Mouse (Mus musculus): Measurements from ENCODE around the gene Gm32742.

The Gm32742 gene

DNA sequence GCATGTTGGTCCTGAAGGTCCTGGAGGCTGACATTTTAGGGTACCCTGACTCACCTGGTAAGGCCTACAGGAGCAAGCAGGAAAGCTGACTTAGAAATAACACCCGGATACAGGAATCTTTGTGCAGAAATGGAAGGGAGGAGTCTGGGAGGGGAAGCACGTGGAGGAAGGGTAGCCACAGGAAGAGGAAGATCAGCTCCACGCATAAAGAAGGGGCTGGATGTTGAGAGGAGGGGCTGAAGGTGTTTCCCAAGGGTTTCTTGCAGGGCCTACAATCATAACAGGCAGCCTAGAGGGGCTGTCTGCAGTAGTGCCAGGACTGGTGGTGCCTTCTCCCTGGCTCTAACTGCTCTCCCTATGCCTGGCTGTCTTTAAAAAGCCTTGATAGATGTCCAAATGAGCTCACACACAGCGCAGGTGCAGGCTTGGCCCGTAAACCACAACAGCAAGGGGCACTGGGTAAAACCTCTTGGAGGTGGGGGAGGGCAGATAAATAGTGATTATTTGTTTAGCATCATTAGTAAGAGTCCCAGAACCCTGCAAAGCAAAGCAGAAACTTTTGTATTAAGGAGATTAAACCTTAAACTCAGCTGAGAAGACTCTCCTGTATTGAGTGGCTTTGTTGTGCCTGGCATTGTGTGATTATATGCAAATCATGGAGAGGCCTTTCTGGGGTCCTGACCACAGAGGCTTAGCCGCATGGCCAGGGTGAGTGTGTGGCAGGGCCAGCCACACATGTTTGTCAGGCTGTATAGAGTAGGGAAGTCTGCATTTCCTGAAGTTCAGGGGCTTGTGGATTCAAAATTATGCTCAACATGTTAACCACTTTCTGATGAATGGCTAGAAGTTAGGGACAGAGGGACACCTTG, at the start of gene Gm32742:
Gene Gm32742 (minus strand): TSS at position 206 of the 869 bp plus-strand sequence.
- no peak for DNase-seq (ENCODE audit: low read depth, low spot score)

DNA sequence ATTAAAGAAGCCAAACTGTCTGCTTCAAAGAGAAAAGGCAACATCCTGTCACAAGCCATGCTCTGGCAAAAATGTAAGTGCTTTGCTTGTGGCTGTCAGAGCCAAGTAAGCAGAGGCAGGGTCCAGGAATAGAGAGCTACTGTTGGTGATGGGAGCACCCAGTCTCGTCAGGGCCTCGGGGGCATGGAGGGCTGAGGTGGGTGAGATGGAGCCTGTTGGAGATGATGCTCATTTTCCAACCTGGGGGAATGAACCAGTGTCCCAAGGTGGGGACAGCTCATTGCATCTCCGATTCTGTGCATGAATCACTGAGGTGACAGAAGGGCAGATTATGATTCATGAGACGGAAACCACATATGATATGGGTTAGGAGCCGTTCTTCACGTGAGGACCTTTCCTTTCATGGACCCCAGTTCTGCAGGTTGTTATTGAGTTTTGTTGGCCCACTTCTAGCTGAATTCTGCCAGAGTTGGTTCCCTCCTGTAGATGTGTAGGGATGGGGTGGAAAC, 48.5 kb upstream of the Gm32742 start:
- no peak for DNase-seq (ENCODE audit: low read depth, low spot score)

DNA sequence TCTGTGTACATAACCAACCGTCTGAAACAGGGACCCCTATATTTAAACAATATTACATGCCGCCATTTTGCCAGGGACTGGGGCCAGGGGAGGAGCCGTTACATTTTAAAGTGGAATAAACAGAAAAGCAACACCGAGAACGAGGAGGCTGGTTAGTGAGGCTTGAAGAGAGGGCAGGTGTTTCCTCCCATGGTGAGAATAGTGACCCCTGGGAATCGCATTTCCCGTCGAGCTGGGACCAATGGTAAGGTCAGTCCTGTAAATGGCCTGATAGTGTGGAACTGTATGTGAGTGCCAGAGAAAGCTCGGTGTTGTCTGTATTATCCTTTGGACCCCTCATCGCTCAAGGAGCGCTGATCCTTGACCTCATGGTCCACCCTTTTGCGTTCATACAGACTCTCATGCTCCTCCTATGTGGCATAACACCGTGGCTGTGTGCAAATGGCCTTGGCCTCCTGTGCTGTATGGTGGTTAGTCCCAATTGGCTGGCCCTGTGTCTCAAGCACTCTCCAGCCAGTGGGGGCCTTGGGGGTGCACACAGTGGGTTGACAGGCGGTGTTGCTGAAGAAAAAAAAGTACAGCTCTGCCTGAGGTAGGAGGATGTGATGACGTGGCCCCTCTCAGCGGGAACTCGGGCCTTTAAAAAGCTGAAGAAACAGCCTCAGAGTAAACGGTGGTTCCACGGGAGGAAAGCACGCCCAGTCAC, 47.9 kb upstream of the Gm32742 start, which contains the start of gene Pou2af1:
Gene Pou2af1 (plus strand): TSS at position 686 of the 706 bp plus-strand sequence.
- no peak for DNase-seq (ENCODE audit: low read depth, low spot score)

DNA sequence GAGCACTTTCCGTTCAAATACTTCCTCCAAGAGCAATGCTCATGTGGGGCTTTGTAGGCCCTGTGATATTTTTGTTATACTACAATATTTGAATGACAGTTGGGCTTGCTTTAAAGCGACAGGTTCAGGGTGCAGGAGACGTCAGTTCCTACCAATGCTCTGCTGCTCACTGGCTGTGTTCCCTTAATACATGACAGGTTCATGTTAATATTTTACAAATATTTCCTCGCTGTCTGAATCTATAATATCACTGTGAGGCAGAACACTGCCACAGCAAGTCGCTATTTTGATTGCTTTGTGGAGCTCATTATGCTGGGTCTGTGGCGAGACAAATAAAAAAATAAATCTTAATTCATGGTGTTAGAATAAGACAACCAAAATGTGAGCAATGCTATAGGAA, 45.9 kb upstream of the Gm32742 start:
- DNase-seq (ENCODE audit: low read depth, low spot score): no peak

DNA sequence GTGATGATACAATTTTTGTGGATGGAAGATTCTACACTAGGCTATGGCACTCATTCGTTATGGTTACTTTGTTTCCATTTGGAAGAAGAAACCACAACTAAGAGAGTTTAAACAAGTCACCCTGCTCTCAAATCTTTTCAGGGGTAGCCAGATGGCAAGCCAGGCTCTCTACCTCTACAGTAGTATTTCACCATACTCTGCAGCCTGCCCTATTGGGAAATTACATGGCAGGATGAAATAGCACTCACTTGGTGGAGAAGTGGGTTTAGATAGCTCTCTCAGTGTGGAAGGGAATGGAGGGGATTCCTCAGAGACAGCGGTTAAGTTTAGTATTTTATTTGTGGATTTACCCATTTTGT, 43.6 kb upstream of the Gm32742 start:
- DNase-seq (ENCODE audit: low read depth, low spot score): no peak

GRCm38 (mm10) chr9:51194790-51195189, 29.5 kb upstream of the Gm32742 start:
- DNase-seq (ENCODE audit: low read depth, low spot score): no peak

DNA sequence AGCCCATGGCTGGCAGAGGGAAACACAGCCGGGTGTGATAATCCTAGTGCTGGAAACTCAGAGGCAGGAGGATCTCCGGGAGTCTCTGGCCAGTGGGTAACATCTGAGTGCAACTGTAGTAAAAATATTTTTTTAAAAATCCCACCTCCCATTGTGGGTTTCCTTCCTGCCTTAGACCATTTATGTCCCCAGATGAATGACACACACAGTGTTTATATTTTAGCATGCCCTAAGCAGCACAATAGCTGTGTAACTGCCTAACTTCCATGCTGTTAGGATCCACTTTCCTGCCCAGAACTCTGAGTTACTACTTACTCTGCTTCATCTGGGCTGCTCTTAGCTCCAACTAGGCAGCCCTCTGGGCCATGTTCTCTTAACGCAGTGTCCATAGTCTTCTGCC, 25.3 kb upstream of the Gm32742 start:
- DNase-seq (ENCODE audit: low read depth, low spot score): no peak

- DNase-seq (ENCODE audit: low read depth, low spot score): no peak
Observed at GRCm38 (mm10) chr9:51185871-51186270, 20.6 kb upstream of the Gm32742 start.

DNA sequence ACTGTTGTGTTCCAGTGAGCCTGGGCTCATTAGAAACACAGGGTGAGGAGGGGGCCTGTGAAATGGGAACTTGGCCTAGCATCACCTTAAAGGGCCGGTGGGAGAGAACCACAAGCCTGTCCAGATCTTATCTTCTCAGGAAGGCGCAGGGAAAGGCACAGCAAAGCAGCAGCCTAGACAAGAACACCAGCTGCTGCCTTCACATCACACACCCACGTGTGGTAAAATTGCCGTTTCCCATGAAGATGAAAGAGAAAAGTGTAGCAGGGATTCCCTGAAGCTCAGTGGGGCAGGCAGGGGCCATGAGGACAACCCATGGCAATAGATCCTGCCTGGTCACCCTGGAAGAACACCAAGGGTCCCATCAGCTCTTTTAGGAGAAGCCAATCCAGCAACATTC, 20.1 kb upstream of the Gm32742 start:
- no peak for DNase-seq (ENCODE audit: low read depth, low spot score)

- no peak for DNase-seq (ENCODE audit: low read depth, low spot score)
Observed at GRCm38 (mm10) chr9:51182716-51183710, 17.7 kb upstream of the Gm32742 start.

DNA sequence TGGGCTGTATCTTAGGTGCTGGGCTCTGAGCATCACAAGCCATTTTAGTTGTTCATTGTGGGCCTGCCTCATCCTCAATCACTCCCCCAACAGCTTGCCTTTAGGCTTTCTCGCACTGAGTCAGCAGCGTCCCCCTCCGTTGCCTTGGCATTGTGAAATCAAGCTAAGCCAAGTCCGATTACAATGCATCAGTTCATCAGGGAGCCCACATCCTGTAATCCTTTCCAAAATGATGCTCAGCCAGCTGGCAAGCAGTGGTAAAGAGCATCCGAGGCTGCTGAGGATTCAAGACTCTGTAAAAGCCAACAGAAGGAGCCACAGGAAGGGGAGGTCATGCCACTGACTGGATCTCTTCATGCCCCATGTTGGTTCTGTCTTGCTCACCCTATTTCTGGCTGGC, 15.3 kb upstream of the Gm32742 start:
- peak; percentile 39 for DNase-seq (ENCODE audit: low read depth, low spot score)

GRCm38 (mm10) chr9:51178297-51178696, 13.0 kb upstream of the Gm32742 start:
- DNase-seq (ENCODE audit: low read depth, low spot score): no peak

DNA sequence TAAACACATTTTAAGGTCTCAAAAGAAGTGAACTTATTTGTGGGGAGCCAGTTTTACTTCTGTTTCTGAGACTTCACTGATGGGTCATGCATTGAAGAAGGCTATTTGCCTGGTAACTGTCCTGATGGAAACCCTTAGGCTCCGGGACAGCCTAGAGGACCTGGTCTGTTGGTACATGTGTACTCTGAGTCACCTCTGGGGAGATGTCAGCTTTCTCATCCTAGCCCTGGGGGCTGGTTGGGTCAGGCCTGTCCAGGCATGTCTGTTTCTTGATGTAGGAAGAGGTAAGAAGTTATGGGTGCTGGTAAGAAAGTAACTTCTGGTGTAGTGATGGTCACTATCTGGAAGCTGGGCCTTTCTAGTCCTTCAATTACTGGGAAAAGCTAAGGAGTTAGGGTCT, 10.4 kb upstream of the Gm32742 start:
- DNase-seq (ENCODE audit: low read depth, low spot score): no peak

GRCm38 (mm10) chr9:51174890-51175464, 9.7 kb upstream of the Gm32742 start:
- no peak for DNase-seq (ENCODE audit: low read depth, low spot score)

- DNase-seq (ENCODE audit: low read depth, low spot score): no peak
Observed at GRCm38 (mm10) chr9:51170298-51170697, 5.0 kb upstream of the Gm32742 start.

DNA sequence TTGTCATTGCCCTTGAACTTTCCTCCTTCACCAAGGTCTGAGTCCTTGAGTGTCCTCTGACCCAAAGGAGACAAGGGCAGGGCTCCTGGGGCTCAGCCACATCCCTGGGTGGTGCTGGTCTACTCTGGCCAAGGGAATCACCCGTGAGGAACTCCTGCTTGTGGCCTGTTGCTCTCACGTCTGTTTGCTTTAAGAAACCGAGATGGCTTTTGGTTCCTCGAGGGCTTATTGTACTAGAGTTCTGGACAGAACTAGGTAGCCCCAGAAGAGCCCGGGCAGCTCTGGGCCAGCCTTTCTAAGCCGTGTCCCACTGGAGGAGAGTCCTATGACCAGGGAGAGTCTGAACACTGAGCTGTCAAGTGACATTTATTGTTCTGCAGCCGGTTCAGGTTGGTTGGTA, 3.8 kb upstream of the Gm32742 start:
- no peak for DNase-seq (ENCODE audit: low read depth, low spot score)

GRCm38 (mm10) chr9:51168698-51169097, 3.4 kb upstream of the Gm32742 start:
- no peak for DNase-seq (ENCODE audit: low read depth, low spot score)

GRCm38 (mm10) chr9:51167954-51168353, 2.6 kb upstream of the Gm32742 start:
- DNase-seq (ENCODE audit: low read depth, low spot score): no peak

DNA sequence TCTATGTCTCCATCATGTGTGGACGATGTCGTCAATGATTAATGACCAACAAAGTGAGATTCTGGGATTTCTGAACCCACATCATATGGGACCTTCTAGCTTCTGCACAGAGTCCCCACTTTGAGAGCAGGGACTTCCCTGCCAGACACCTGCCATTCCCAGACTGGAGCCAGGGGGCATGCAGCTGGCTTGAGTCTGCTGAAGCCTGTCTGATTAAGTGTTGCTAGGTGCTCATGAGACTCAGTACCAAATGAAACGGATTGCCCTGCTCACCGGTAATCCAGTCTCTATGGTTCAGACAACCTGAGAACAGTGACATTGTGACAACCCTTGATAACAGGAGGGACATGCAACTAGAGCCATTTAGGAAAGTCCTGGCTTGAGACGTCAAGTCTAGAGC, 1.3 kb downstream of the Gm32742 start:
- no peak for DNase-seq (ENCODE audit: low read depth, low spot score)

- DNase-seq (ENCODE audit: low read depth, low spot score): peak; percentile 47
Observed at GRCm38 (mm10) chr9:51161771-51162388, 3.4 kb downstream of the Gm32742 start.
